Mouse (Mus musculus) c-Kit-positive CD71-positive TER-119-positive erythroid progenitor cells, embryonic 14.5 days (primary cell): ENCODE results near the gene Abi1.
A peak's percentile ranks its signal among the peaks of the same experiment; 100 is the strongest.
"Not testable (repeated sequence)": the region's sequence is repeated elsewhere in the genome, so short reads cannot be mapped to it uniquely, and the experiment has no call there.

Experiments used
- DNase-seq: peaks from one replicate; pipeline ENCODE4 v3.0.0-alpha.2; 2013; ENCODE audit warnings: low spot score

The Abi1 gene

DNA sequence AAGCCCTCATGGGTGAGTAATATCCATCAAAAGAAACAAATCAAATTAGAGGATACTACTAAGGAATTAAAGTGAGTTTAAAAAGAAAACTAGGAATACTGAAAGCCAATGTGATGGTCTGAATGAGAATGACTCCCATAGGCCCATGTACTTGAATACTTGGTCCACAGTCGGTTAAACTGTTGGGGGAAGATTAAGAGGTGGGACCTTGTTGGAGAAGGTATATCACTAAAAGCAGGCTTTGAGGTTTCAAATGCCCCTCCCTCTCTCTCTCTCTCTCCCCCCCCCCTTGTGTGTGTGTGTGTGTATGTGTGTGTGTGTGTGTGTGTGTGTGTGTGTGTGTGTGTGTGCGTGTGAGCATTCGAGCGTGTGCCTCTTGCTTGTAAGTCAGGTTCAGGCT is 9.4 kb downstream of the Abi1 start:
- no peak for DNase-seq

DNA sequence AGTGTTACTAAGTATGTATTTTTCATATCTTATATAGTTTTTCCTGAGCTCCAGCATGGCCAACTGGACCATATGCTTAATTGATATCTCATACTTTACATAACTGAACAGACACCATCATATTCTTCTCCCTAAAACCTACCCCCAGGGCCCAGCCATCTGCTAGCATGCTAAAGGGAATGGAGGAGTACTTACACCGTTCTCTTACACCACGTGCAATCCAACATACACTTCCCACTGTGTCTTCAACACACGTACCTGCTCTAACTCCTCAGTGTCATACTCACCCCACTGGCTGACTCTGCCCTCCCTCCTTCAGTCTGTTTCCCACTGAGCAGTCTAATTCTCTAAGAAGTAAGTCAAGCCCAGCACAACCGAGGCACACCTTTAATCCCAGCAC is 11.2 kb downstream of the Abi1 start:
- no peak for DNase-seq

DNA sequence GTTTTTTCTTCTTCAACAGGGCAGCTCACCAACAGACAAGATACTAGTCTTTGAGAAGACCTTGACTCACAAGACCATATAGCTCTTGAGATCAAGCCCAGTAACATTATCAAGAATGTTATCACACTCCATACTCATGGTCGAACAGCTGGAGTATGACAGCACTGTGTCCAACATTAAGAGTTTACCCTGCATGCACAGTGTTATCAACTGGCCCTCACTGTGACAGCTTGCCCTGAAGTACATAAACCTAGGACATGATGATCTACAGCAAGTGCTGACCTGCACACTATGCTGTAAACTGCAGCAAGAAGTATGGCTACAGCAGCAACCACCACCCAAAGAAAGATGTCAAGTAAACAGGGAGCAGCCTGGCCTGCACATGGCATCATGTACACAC is 13.7 kb downstream of the Abi1 start:
- no peak for DNase-seq

DNA sequence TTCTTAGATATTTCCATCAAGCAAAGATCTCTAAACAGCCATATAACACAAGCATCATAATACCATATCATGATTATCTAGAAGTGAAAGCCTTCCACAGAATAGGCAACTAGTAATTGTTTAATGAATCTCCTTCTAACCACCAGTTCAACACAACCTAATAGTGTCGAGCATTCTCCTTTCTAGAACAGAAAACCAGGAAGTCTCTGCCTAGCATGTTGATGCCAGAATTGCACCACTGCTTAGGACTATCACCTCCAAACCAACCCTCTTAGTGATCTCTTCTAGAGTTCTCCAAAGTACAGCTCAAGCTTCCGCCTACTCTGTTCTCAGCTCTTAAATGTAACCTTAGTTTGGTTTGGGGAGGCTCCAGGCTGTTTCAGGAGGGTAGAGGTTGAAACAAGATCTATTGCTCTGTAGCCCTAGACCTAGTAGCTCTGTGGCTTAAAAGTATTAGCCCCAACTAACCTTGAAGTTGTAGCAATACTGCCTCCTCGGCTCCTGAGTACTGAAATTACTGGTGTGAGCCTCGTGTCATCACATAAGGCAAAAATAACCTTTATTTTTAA is 16.2 kb downstream of the Abi1 start:
- no peak for DNase-seq

DNA sequence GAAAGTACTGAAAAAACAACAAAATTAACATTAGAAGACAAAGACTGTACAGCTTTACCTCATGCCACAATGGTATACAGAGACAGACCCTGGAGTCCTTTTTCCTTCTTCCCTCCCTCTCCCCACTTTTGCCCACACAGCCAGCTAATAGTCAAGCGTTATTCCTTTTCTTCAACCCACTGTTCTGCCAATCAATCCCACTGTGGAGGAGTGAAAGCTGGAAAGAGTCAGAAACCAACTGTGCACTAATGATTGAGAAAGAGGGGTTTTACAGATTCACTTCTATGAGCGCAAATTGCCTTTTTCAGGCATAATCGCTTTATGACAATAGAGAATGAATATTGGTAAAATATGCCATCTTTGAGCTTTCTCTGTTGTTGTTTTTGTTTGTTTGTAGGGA is 17.0 kb downstream of the Abi1 start:
- DNase-seq, result no peak

DNA sequence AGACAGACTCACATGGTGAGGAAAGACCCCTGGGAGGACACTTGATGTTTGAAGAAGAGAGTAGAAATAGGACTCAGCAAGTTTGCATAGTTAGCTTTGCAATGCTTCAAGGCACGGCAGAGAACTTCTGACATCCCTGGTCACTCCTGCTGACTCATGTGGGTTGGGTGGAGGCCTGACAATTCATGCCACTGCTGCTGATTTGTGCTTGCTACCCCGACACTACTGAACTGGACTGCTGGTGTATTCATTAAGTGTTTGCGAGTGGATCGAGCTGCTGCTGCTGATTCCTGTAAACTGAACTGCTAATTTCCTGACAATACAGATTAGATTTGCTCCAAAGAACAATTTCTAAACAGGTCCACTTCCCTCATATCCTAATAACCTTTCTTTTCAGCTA is 18.3 kb downstream of the Abi1 start:
- DNase-seq, result peak; percentile 28

DNA sequence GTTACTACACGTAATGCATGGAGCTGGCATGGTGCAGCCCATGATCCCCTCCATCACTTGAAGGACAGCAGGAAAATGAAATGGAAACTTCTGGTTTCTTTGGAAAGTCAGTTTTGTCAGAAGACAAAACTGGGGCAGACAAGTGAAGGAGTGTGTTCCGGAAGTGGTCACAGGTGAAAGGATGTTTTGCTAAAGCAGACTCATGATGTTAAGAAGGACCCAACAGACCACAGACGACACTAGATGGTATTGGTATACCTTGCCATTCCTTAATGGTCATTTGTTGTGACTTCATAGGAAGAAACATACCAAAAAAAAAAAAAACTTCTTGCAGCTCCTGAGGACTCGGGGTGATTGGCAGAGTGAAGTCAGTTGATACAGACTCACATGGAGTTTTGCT is 18.7 kb downstream of the Abi1 start:
- no peak for DNase-seq

DNA sequence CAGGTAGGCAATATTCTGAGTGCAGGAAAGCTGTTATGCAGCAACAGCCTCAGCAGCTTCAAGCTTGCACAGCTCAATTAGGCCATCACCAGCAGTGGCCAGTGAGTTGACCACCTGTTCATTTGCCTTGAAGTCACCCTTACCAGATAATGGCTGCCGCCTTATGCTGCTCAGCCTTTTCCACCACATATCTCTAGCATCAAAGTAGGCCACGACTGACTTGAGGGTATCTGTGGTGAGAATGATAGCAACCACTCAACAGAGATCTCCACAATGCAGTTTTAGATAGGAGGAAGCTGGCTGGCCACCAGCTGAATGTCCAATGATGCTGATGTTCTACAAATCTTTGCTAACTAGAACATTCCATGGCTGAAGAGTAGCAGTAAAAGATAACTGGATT is 20.9 kb downstream of the Abi1 start:
- DNase-seq, result no peak

DNA sequence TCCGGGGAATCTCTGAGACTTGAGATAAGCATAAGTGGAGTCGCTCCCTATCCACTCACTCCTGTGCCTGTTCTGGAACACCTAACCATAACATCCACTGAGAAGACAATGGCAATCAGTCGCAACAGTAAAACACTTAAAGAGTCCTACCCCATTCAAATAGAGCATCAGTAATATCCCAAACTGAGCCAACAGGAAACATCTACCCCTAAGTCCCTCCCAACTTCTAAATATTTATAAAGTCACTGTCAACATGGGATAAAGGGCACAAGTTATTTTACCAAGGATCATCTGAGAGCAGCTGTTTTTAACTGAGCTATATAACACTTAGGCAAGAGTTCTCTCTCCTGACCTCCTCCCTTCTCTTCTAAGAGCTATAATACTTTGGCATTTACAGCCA is 23.9 kb downstream of the Abi1 start:
- no peak for DNase-seq

DNA sequence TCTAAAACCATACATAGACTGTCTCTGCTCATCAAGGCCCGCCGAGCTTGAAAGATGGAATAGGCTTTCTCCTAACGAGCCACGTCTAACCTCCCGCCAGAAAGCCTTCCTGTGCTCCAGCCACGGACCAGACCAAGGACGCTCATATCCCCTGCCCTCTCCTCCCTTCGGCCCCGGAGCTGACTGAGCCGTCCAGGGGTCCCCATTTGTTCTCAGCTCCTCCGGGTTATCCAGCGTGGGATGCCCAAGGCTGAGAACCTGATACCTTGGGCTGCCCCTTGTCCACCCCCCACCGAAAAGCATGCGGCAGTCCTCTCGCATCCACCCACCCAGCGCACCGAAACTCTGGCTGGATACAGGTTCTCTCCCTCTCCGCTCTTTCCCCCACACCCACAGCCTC is 24.7 kb downstream of the Abi1 start:
- DNase-seq, result no peak

DNA sequence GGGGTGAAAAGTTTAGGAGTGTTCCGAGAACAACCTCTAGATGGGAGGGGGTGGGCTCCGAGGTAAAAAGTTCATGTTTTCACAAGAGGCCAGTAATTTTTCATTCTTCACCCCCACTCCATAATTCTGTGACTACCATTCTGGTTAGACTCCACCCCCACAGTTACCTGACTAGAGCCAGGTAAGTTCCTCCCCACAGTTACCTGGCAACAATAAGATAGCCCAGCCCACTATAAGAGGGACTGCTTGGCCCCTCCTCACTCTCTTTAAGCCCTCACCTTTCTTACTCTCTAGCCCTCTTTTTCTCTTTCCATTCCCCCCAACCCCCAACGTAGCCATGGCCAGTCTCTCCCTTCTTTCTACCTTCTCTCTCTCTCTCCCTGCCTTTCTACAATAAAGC is 25.1 kb downstream of the Abi1 start:
- not testable (repeated sequence) for DNase-seq

DNA sequence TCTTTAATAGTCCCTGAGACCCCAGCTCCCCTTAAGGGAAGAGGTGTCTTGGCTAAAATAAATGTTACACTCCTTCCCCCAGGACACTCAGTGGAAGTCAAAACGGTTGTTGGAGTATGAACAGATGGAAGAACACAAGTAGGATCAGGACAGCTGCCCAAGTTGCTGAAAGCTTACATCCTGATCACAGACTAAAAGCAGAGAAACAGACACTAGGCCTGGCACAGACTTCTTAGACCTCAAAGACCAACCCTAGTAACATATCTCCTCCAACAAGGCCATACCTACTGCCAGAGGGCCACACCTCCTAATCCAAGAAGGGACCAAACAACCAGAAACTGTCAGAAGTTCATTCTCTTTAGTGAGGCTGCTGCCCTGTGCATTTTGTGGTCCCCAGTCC is 31.8 kb downstream of the Abi1 start:
- DNase-seq, result no peak

DNA sequence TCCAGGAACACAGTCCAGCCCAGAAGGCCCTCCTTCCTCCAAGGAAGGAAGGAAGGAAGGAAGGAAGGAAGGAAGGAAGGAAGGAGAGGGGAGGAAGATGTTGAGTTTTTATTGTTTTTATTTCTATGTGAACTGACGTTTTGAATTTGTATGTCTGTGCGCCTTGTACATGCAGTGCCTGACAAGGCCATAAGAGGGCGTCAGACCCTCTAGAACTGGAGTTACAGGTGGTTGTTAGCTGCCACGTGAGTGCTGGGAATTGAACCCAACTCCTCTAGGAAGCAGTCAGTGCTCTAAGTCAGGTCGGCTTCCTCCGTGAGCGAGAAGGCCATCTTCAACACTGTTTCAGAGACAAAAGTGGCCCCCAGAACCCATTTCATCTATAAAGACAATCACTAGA is 32.5 kb downstream of the Abi1 start:
- no peak for DNase-seq

DNA sequence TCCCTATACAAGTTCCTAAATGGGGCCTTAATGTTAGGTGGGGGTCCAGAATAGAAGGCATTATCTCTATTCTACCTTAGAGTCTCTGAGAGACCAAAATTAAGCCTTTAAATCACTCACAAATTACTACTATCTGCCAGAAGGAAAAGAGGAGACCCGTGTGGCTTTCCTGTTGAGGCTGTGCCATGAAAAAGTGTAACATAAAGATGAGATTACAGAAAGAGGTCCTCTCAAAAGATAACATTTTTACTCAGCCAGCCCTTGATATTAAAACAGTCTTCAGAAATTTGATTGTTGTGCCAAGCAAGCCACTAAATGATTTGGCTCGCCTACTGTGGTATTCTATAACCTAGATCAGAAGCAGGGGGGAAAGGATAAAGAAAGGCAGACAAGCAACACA is 32.9 kb downstream of the Abi1 start:
- DNase-seq, result no peak

DNA sequence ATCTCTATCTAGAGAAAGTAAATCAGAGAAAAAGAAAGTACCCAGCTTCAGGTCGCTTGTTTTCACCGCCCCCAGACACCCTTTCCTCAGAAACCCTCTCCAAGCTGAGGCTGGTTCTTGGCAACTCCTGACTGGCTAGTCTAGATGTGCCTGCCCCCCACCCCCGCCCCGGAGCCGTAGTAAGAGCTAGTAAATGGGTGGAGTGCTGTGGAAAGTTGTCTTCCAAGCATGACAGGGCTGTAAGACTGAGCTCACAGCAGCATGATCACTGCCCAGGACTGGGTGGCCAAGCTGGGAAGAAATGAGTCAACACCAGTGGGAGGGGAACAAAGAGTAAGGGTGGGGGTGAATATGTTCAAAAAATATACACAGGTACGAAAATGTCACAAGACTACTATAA is 33.8 kb downstream of the Abi1 start:
- no peak for DNase-seq

DNA sequence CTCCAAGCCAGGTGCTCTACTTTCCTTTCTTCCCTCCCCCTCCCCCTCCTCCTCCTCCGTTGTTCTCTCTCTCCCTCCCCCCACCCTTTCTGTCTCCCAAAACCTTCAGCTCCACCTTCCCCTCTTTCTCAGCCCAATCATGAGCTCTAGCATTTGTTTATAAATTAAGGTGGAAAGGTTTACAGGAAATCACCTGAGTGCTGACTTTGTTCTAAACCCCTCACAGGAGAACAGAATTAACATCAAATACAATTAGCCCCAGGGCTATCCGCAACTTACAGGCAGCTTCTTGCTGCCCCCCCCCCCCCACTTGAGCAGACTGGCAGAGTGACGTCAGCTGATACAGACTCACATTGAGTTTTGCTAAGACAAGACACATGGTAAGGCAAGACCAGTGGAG is 37.4 kb downstream of the Abi1 start:
- DNase-seq, result no peak

DNA sequence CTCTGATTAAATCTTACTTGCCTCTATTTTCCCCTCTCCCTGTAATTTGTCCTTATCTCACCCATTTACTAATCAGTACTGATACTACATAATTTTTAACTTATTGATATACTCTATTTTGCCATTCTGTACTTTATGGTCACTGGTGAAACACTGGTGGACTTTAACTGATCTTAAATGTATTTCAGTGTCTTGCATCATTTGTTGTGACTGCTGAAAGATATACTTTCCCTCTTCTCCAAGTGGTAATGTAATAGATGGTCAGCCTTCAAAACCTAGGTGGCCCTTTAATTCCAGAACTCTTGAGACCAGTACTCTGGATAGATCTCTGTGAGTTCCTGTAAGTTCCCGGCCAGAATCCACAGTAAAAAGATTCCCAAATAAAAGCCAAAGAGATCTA is 40.4 kb downstream of the Abi1 start:
- no peak for DNase-seq

DNA sequence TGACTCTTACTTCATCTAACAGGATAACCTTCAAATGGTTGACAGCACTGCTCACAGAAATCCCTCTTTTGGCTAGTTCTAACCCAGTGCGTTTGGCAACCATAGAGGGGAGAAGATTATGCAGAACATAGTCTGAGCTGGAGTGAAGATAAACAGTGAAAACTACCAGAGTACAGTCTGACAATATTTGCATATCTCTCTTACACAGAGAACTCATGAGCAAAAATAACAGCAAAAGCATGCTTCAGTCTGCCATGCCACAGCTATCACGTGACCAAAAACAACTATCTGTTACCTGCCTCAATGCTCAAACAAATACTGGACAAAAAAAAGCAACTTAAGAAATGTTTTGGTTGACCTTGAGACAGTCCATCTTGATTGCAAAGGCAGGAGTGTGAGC is 41.2 kb downstream of the Abi1 start:
- DNase-seq, result no peak

DNA sequence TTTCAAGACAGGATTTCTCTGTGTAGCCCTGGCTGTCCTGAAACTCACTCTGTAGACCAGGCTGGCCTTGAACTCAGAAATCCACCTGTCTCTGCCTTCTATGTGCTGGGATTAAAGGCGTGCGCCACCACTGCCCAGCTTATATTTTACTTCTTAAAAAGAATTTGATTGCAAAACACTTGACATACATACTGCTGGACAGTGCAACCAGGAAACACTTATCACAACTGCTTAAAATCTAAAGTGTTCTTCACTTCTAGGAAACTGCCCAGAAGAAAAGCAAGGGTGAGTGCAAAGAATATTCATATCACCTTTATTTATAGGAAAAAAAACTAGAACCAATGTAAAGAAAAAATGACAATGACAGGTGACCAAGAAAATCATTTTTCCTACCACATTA is 42.0 kb downstream of the Abi1 start:
- DNase-seq, result no peak

DNA sequence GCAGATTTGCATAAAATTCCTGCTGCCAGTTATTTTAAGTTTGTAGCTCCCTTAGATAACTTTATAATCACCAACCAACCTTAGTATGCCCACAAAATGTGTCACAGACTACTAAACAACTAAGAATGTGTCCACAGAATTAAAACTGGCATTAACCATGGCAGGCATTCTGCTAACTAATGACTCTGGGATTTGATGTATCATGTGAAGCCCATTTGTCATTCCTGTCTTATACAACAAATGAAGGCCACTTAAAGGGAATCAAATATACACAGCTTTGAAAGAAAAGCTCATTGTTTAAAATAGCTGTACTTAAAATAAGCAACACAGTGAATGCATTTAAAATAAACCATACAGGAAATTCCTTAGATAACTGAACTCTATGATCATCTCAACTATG is 44.0 kb downstream of the Abi1 start:
- no peak for DNase-seq

DNA sequence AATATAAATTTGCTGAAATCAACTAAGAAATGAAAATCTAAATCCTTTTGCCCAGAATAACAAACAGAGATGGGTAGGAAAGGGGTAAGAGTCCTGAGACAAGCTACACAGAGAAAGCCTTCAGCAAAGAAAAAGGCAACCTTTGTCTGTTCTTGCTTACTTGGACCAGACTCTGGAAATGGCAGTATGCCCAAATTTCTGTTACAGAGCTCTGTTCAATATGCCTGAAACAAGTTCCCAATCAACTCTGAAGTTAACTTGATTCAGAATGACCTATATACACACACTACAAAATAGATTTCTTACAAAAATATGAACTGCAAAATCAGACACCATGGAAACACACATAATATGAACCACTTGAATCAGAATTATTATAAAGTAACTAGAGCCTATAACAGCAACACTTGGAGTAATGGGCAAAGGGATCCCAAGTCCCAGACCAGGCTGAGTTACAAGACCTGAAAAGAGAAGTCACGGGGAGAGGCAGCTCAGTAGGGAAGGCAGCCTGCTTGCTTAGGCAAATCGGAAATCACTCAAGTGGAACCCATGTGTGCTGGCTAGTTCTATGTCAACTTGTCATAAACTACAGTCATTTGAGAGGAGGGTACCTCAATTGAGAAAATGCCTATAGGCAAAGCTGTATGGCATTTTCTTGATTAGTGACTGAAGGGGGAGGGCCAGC is 53.9 kb downstream of the Abi1 start:
- DNase-seq, result no peak

DNA sequence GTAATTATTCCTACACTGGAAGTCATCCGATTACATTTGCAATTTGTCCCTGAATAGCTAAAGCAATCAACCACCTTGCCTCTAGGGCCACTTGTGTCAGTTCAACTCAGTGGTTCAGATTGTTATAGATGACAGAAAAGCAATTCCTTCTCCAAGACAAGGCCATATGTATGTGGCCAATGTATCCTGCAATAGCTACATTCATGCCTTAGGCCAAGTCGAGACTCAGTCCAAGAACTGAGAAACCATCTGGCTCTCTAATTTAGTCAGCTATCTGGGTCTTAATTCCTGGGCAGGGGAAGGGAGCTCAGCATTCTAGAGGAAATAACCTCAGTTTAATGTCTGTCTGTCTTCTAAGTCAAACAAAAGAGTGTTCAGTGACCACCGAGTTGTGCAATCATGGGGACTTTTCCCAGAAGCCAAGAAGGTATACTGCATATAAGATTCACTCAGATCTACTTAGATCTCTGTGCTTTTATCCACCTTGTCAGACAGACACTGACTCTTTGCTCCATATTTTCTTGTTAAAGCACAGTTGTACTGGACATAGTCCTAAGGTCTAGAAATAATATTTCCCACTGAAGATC is 62.6 kb downstream of the Abi1 start:
- no peak for DNase-seq

DNA sequence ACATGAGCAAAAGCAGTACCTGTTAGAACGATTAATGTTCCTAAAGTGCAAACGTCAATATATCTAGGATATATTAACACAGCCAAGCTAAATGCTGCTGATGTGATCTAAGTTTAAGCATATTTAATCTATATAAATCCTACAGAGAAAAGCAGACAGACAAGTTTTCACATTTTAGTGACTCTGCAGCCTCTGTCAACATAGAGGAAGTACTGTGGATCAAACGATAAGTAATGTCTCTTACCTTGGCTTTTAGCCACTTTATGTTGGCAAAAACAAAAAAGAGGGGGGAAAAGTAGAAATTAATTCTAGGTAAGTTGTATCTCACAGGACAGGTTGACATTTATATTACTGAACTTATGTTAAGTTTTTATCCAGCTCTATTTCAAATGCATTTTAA is 77.1 kb downstream of the Abi1 start:
- DNase-seq, result no peak

DNA sequence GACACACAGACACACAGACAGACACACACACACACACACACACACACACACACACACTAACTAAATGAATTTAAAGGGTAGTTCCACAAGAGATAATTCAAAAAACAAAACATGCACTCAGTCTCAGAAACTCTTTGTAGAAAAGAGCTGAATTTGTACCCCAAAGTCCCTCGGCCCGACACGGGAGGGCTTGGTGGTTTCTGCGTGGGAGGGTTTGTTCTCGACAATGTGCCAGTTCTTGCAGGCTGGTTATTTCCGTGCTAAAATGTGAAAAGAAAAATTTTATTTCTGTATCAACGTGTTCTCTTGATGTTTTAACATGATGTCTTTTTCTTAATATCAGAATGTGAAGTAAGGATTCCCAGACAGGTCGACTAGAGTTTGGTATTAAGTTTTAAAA is 77.8 kb downstream of the Abi1 start:
- no peak for DNase-seq
